Mouse (Mus musculus): ENCODE data around the gene Six3.

The Six3 gene

DNA sequence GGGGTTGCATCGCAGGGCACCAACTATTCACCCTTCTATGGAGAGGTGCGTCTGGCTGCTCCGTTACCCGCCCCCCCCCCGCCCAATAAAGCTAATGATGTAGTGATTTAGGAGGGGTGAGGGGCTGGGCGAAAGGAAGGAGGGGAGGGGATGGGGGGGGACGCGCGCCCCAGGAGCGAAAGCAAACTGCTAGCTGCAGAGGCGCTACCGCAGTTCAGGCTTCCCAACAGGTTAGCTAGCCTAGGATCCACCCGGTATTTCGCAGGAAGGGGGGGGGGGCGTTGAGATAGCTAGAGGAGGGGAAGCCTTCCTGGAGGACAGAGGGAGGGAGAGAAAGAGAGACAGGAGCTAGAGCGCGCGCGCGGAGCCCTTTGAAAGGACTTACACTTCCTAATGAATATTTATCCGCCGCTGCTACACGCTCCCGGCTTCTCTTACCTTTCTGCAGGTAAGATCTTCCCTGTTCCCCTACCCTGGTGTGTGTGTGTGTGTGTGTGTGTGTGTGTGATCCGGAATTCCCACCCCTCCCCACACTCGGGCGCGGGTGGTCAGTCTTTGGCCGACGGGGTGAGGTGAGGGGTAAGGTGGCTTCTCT is at the start of gene Six3:
TSS of gene Six3 (plus strand) at position 343 of the 595 bp plus-strand sequence.
- no peak for DNase-seq (ENCODE audit: low read depth)

DNA sequence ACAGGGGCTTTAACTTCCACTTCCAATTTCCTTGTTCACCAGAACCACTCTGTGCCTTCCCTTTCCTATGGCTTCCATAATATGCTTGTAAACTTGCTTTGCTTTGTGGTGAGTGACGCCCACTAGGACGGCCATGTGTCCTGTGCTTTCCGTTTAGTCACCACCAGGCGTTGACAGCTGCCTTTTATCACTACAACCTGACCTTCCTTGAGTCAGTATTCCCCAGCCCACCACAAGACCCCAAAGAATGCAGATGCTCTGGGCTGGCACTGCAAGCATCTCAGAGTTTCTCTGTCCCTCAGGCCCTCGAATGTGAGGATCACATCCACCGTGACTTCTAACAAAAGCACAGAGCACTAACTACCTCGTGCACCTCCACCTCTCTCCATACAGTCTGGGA is 49.3 kb upstream of the Six3 start:
- no peak for DNase-seq (ENCODE audit: low read depth)

DNA sequence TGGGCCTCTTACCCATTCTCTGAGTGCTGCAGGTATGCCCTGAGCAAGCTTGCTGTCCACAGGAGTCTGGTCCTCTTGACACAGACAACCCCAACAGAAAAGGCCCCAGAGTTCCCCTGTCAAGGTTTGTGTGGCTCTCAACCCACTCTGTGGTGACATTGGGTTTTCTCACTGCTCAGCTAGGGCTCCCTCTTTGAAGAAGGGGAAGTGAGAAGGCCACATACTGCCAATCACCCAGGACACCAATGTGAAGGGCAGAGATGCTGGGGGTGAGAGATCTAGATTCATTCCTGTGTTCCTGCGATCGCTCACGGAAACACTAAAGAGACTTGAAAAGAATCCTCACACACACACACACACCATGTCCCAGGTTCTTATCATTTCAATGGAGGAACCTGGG is 39.4 kb upstream of the Six3 start:
- DNase-seq (ENCODE audit: low read depth) = peak; percentile 9

DNA sequence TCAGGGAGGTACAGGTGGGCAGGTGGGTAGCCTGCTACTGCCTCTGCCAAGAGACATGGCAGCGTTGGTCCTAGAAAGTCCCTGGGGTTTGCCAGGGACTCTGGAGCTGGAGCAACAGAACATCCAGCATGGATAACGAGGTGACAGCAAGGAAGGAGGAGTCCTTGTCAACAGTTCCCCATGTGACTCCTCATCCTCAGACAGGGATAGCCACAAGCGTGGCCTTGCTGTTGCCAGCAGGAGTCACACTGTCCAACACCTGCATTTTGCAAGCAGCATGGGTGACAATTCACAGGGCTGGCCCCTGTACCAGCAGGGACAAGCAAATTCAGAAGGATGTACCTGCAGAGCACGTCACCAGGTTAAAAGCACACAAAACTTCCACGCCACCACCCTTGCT is 35.1 kb upstream of the Six3 start:
- no peak for DNase-seq (ENCODE audit: low read depth)

DNA sequence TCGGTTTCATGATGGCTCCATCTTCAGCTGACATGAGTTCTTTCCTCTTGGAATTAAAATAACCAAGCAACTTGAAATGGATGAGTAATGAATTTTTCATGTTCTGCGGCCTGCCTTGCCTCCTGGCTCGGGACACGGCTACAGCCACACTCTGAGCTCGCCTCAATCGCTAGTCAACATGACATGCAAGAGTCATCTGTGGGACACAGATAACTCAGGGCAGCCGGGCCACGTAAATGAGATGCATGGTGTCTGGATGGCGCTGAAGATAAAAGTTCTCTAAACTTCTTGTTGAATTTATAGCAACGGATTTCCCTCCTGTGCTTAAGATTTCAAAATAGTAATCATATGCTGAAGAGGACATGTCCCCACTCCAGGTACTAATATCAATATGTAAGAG is 34.1 kb upstream of the Six3 start:
- DNase-seq (ENCODE audit: low read depth) = no peak

DNA sequence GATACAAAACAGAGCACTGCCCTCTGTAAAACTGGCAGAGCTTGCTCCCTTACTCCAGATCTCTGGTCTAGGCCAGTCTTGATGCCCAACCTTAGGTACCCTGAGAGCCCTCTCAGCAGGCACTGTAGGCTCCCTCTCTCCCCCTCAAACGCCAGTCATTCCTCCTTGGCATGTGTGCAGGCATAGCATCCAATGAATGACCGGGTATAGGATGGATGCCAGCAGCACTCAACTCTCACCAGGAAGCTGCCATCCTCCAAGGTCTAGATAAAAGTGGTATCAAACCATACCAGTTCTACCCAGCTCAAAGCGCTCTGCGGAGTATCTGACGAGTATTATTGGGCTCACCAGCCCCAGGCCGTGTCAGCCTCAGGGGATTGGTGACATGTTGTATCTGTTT is 33.2 kb upstream of the Six3 start:
- no peak for DNase-seq (ENCODE audit: low read depth)

DNA sequence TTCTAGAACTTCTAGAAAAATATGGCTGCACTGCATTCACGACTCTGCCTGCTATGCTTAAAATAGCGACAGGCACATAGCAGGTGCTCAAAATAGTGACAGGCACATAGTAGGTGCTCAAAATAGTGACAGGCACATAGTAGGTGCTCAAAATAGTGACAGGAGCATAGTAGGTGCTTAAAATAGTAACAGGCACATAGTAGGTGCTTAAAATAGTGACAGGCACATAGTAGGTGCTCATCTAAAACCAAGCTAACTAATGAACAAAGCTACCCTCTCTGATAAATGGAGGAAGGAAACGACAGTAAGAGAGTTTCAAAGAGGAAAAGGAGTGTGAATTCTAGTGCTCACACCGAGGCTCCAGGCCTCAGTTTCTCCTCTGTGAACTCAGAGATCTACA is 29.2 kb upstream of the Six3 start:
- no peak for DNase-seq (ENCODE audit: low read depth)

DNA sequence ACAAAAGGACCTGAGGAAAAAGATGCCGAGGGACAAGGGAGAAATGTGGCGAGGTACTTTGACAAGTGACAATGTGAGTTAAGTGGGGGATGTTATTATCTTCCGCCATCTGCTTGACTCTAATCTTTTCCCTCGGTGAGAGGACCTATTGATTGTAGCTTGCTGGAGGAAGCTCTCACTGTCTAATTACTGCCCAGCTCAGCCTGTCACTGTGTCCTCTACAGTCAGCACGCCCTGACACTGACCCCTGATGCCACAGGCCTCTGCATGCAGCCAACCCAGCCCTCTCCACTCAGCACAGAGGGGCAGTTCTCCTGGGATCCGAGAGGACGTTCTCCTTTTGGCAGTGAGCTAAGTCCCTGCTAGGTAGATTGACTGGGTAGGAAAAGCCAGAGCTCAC is 28.8 kb upstream of the Six3 start:
- DNase-seq (ENCODE audit: low read depth) = no peak

DNA sequence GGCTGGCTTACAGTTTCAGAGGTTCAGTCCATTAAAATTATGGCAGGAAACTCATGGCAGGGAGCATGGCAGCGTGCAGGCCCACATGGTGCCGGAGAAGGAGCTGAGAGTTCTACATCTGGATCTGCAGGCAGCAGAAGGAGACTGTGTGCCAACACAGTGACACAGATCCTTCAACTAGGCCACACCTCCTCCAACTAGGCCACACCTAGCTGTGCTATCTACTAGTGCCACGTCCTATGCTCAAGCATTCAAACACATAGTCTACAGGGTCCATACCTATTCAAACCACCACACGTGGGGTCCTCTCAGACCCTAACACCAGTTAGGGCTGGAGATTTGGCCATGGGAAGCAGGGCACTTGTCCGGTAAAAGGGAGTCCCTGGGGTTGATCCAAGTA is 27.6 kb upstream of the Six3 start:
- no peak for DNase-seq (ENCODE audit: low read depth)

DNA sequence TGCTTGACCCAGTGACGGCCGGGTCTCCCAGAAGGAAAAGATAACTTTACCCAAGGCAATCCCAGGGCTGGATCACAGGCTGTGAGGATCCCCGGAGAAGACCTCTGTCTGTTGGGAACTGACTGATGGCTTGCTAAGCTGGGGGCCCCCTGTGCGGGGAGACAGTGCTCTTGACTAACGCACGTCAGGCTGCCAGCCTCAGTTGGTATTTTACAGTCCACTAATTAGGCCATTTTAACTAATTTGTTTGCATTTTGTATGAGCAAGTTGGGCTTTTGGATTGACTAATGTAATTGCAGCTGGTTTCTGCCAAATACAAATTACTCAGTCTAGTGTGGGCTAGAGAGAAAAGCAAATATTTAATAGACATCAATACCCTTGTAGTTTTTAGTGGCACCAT is 21.4 kb upstream of the Six3 start:
- DNase-seq (ENCODE audit: low read depth) = no peak

DNA sequence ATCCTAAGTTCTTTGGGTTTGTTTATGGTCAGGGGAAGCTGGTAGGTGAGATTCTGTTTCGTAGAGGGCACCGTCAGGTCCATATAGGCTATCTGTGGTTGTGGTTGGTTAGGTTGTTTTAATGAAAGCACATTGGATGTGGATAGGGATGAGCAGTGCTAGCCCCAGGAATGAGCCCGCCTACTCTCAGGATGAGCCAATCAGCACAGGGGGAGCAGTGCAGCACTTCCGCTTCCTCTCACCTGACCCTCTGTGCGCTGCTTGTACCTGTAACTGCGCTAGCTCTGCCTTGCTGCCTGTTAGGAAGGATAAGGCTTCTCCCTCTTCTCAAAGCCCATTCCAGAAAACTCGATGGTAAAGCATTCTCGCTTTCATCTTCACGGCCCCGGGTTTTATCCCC is 17.6 kb upstream of the Six3 start:
- DNase-seq (ENCODE audit: low read depth) = no peak

DNA sequence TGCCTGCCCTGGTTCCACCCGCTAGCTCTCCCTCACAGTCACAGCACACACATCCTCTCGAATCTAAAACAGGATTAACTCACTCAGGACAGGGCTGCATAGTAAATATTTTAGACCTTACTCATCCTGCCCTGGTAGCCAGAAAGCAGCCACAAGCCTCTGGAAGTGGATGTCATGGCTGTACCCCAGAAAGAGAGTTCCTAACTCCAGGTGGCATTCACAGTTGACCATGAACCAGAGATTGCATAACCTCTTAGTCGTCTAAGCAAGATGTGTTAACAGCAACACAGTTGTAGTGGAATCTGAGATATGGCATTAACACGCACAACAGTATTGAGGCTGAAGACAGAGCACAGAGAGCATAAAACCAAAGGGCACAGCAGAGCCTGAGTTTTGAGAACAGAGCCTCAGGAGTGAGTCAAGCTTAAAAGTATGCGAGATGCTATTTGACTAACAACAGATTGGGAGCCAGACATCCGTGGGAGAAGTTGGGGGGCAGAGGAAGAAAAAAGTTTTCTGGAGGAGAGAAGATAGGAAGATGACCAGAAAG is 17.0 kb upstream of the Six3 start:
- DNase-seq (ENCODE audit: low read depth) = no peak

DNA sequence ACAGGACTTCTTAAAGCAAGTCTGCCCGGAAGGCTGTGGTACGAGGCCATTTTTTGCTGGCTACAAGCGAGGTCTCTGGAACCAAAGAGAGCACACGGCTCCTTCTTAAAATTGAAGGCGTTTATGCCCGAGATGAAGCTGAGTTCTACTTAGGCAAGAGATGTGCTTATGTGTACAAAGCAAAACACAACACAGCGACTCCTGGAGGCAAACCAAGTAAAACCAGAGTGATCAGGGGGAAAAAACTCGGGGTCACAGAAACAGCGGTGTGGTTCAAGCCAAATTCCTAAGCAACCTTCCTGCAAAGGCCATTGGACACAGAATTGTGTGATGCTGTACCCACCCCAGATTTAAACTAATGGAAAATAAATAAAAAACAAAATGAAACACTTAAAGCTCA is 13.9 kb upstream of the Six3 start:
- DNase-seq (ENCODE audit: low read depth) = no peak

DNA sequence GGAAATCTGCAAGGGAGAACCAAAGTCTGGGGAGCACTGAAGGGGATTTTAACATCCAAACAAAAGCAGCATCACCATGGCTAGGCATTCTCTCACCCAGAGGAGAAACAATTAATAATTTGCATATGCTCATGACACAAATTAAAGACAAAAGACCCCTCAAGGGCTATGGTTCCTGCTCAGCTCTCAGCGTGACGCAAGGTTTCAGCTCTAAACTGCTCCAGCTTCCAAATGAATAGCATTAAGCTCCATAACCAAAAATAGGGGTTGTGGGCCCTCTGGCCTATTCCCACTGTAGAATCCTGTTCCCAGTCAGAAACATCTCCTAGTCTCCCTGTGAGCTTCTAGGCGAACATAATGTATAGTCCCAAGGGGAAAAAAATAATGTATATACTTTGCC is 6.9 kb upstream of the Six3 start:
- DNase-seq (ENCODE audit: low read depth) = no peak

DNA sequence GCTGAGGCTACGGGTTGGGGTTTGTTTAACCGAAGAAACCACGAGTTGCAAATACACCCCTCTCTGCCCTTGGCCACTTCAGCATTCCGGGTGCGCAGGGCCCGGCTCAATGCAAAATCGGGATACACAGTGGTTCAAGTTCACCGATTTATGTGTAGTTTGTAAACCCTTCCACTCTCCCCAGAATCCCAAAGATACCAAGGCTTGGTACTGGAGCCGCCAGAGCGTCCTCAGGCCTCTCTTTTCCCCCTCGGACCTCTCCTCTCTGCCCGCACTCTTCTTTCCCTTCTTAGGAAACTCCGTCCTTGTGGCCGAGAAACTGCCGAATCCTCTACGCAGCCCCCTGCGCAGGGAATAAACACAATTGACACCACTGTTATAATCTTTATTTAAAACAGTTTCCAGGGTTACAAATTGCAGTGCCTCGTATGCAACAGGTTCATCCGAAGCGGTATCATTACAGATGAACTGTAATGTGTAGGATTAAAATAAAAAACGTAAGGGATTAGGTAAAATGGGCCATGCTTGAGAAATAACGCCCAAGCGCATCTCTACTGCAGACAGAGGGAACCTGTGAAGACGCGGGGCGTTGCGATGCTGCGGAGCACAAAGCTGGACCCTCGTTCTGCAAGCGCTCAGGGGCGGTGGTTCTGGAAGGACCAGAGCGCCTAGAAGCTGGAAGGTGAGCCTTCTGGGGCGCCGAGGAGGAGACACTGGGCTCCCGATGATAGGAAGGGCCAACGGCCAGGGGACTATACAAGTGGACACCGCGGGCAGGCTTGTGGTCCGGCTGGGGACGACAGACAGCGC is 5.6 kb upstream of the Six3 start:
- DNase-seq (ENCODE audit: low read depth) = no peak

DNA sequence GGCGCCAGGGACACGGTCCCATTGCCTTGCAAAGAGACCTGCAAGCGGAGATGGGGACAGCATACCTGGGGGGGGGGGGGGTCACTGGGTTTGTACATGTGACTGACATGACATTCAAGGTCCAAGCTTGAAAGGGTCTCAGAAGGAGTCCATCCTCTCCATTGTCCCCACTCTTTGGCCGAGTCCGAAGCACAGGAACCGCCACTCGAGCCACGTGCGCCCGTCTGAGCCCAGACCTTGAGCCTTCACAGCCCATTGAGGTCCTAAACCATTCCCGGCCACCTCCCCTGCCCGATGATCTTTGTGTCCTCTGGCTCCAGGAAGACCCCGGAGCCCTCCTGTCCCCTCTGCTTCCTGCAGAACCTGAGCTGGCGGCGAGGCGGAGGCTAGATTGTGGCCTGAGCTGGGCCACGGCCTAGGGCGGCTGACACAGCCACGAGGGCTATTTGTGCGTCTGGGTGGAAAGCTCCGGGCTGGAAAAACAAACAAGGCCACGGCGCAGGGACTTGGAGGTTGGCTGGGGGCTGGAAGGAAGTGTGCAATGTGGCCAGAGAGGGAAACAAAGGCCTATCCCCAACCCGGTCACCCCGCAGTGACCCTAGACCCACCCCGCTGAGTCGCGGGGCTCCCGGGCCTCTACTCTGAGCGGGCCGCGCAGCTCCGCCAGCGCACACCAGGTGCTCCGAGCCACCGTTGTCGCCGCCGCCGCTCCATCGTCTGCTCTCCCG is 4.9 kb upstream of the Six3 start:
- no peak for DNase-seq (ENCODE audit: low read depth)

DNA sequence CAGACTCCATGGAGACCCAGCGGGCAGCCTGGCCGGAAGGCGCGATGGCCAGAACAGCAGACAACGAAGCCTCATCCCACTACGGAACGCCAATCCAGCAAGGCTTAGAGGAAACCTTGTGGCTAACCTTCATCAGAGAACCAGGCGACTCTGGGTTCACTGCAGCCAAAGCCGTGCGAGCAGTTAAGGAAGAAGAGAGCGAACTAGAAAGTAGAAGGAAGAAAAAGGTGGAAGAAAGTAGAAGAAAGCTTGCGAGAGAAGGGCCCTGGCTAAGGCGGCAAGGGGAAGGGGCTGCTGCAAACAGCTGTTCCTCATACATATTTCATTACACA is 4.3 kb upstream of the Six3 start:
- no peak for DNase-seq (ENCODE audit: low read depth)

DNA sequence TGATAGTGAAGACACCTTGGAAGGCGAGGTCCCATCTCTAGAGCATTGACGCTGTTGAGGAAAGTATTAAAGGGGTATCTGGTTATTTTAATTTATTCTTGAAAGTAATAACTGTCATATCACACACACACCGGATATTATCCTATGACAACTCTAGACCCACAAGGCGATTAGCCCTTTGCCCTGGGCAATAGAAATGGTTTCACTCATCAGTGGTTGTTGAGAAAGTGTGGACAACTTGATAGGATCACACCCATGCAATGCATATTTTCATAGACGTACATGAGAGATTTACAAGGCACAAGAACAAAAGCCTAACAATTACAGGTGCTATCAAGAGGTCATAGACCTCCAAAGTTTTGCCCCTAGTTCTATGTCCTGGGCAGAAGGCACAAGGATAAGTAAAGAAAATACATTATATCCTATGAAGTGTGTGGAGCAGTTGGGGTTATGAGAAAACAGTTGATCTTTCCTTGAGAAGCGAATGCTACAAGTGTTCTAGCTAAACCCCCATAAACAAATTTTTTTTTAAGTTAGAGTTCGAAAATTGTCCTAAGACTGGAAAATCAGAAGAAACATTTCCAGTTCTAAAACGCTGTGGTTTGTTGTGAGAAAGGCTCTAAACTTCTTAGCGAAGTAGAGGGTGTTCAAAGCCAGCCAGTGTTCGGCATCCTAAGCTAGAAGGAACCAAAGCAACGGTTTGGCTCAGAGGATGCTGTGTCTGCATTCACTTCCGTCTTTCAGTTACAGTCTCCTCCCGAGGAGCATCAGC is 3.6 kb upstream of the Six3 start:
- DNase-seq (ENCODE audit: low read depth) = no peak

DNA sequence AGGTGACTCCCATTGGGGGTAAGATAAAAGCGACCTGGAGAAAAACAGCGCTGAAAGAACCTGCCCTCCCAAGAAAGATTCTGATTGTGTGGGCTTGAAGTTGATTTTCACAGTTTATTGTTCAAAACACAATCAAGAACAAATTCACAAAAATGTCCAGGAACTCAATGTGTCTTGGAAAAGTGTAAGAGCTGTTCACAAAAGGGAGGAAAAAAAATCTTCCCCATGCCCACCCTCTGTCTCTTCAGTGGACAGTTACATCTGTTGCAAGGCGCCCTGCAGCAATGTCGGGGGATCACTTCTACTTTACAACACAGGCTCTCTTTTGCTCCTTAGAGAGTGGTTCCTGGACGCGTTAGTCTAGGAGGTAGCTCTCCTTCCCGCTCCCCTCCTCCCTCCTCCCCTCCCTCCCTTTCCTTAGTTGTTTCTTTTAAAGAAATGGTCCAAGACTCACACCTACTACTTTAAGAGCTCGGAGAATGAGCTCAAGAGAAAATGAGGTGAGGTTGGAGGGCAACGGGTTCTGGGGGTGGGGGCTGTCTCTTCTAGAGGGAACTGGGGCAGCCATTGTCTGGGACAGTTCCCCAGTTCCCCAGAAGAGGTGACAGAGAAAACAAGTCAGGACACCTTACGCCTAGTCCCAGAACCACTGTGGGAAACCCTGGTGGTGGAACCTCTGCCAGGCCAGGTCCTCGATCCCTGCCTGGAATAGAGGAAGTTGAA is 2.9 kb upstream of the Six3 start:
- no peak for DNase-seq (ENCODE audit: low read depth)

DNA sequence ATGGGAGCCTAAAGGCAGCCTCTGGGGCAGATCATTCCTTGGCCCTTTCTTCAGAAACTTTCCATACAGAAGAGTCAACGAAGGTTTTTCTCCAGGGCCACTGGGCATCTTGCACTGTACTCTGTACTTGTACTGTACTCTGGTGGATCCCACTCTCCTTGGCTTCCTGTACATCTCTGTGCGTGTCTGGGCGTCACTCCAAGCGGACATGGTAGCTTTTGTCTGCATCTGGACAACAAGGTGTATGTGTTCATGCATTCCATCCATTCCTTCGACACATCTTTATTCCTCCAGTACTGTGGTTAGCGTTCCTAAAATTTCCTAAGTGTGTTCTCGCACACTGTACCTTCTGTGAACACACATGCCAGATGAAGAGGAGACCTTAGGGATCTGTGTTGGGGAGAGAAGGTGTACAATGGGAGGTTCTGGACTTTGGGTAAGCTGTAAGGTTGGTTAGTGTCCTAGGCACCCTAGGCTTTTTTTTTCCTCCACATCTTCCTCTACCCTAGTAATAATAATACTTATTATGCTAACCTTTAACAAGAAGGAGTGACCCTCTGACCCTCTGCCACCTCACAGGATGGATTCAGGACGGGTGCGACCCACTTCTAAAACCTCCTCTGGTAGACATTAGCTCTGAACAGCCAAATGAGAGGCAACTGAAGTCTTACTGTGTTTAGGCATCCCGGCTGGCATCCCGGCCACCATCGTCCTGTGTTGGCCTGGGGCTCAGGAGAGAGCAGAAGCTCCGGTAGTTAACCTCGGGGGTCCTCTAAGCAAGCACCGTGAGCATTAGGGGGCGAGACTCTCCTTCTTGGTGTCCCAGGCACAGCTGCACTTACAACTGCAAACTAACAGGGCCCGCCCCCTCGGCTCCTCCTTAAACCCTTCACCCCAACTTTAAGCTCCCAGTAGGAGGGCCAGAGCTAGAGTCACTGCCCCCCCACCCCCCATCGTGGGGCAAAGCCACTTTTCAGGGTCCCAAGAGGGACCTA is 1.6 kb upstream of the Six3 start:
- DNase-seq (ENCODE audit: low read depth) = no peak
